In genomic region chr3:107972070-107972469, GRCm38 (mm10) we compare ENCODE assay signal across 26 mouse cellular contexts. TPM values are rescaled to one million over a fixed set of nuclear protein-coding genes. Genes with fewer than 3 reads are reported as not detected.
DNase-seq lines count a peak whose midpoint lies in the region; ATAC-seq and TF ChIP-seq lines count a peak whose summit lies in the region.
"Had no signal": no experiment of that assay in that cellular context is flagged by ENCODE, and none has a peak within 500 bp of the region (broad histone marks: within the 10 kb centered on the region; RNA-seq: fewer than 3 reads in every experiment).

No protein-coding gene starts in this region.

- H3K36me3 ChIP-seq in heart, embryonic 12.5 days = no peaks in the 10 kb centered on the region
- no peaks in the 10 kb centered on the region for H3K36me3 ChIP-seq in liver, adult 2 months (ENCODE audit: control insufficient read depth, insufficient read depth, low read length)
- no peaks in the 10 kb centered on the region for H3K36me3 ChIP-seq in intestine, embryonic 16.5 days (ENCODE audit: control insufficient read depth, insufficient read depth, low read length)
- H3K36me3 ChIP-seq: embryonic facial prominence, embryonic 10.5 days; embryonic facial prominence, embryonic 12.5 days; forebrain, embryonic 15.5 days; G1E had no signal

- no peak overlapping the region for H3K4me3 ChIP-seq in heart, embryonic 12.5 days
- H3K4me3 ChIP-seq in liver, adult 2 months (ENCODE audit: insufficient read depth, low read depth, low read length) = no peak overlapping the region
- H3K4me3 ChIP-seq in intestine, embryonic 16.5 days (ENCODE audit: low read length) = no peak overlapping the region
- H3K4me3 ChIP-seq: embryonic facial prominence, embryonic 10.5 days; embryonic facial prominence, embryonic 12.5 days; forebrain, embryonic 13.5 days; forebrain, embryonic 15.5 days had no signal

- TF ChIP-seq CTCF in liver, adult 2 months (IDR thresholded peaks at IDR 0.05; ENCODE audit: low read depth, low read length) = no peak

- WGBS in heart, embryonic 12.5 days = 93% methylated on average over 3 of the region's 3 CpGs
- 29% methylated on average over 3 of the region's 3 CpGs for WGBS in liver, adult 2 months
- 48% methylated on average over 3 of the region's 3 CpGs for WGBS in intestine, embryonic 16.5 days

- no peaks in the 10 kb centered on the region for H3K79me2 ChIP-seq in liver, adult 2 months (ENCODE audit: control insufficient read depth, insufficient read depth, low read length)

- TF ChIP-seq POLR2A in liver, adult 2 months (IDR thresholded peaks at IDR 0.05; ENCODE audit: extremely low read depth, insufficient read depth, low read length) = no peak

- H3K9ac ChIP-seq in heart, embryonic 12.5 days = no peak overlapping the region
- H3K9ac ChIP-seq in liver, adult 2 months (ENCODE audit: low read depth, low read length) = no peak overlapping the region
- no peak overlapping the region for H3K9ac ChIP-seq in intestine, embryonic 16.5 days (ENCODE audit: low read depth, low read length)
- H3K9ac ChIP-seq: embryonic facial prominence, embryonic 12.5 days; forebrain, embryonic 13.5 days; forebrain, embryonic 15.5 days had no signal

- peak; percentile 72 for DNase-seq in heart, adult 11 months
- DNase-seq in liver, adult 2 months (ENCODE audit: extremely low read depth, low read depth, low spot score) = peak; percentile 94
- DNase-seq in liver = no peak
- DNase-seq in spleen, postnatal 36 days (ENCODE audit: low spot score in 2 of 2) = no peak
- DNase-seq: adrenal gland, adult 8-10 months; adrenal gland, postnatal 14 days; adrenal gland, postnatal 36 days; B cell, adult 2 months; cerebellum, adult 11-12 months; cerebellum, adult 2 months; cerebellum, adult 9-10 months; cerebellum, postnatal 10 days; cerebellum, postnatal 25 days had no signal

- H3K27ac ChIP-seq in heart, embryonic 12.5 days (ENCODE audit: poor library complexity, severe bottlenecking) = no peak overlapping the region
- no peak overlapping the region for H3K27ac ChIP-seq in liver, adult 2 months (replicated peaks; ENCODE audit: insufficient read depth, low read depth, low read length)
- H3K27ac ChIP-seq in intestine, embryonic 16.5 days (ENCODE audit: low read length) = no peak overlapping the region
- H3K27ac ChIP-seq: embryonic facial prominence, embryonic 10.5 days; embryonic facial prominence, embryonic 12.5 days; forebrain, embryonic 13.5 days; forebrain, embryonic 15.5 days had no signal

- 0 out of 2 replicates have a peak, but pooled peaks cover 6% of the 10 kb centered on the region for H3K27me3 ChIP-seq in heart, embryonic 12.5 days (replicated peaks)
- no peaks in the 10 kb centered on the region for H3K27me3 ChIP-seq in liver, adult 2 months (ENCODE audit: control insufficient read depth, insufficient read depth, low read length)
- H3K27me3 ChIP-seq in intestine, embryonic 16.5 days (replicated peaks; ENCODE audit: control insufficient read depth, insufficient read depth, low read length) = no peaks in the 10 kb centered on the region
- H3K27me3 ChIP-seq: embryonic facial prominence, embryonic 12.5 days; forebrain, embryonic 13.5 days; forebrain, embryonic 15.5 days; Patski had no signal

- no peaks in the 10 kb centered on the region for H3K9me3 ChIP-seq in heart, embryonic 12.5 days (replicated peaks)
- no peaks in the 10 kb centered on the region for H3K9me3 ChIP-seq in intestine, embryonic 16.5 days (ENCODE audit: control insufficient read depth, low read length)
- H3K9me3 ChIP-seq: embryonic facial prominence, embryonic 10.5 days; embryonic facial prominence, embryonic 12.5 days; forebrain, embryonic 13.5 days; forebrain, embryonic 15.5 days; G1E had no signal

- no peaks in the 10 kb centered on the region for H3K4me1 ChIP-seq in heart, embryonic 12.5 days (replicated peaks)
- peaks cover 21% of the 10 kb centered on the region for H3K4me1 ChIP-seq in liver, adult 2 months (ENCODE audit: control insufficient read depth, insufficient read depth, low read length)
- peaks cover 7% of the 10 kb centered on the region for H3K4me1 ChIP-seq in intestine, embryonic 16.5 days (ENCODE audit: control insufficient read depth, insufficient read depth, low read length)
- H3K4me1 ChIP-seq: embryonic facial prominence, embryonic 10.5 days; embryonic facial prominence, embryonic 12.5 days; forebrain, embryonic 13.5 days; forebrain, embryonic 15.5 days had no signal

- ATAC-seq in heart, embryonic 12.5 days (ENCODE audit: insufficient number of reproducible peaks, low FRiP score) = no peak
- 0 out of 2 replicates have a peak, but pooled peaks have one; percentile 32 for ATAC-seq in intestine, embryonic 16.5 days
- ATAC-seq: activated CD4-positive, CD25-positive, alpha-beta regulatory T cell, adult 4 months; CD4-positive, CD25-positive, alpha-beta regulatory T cell, adult 4 months; forebrain, embryonic 13.5 days; forebrain, embryonic 15.5 days; Patski had no signal

- no peak overlapping the region for H3K4me2 ChIP-seq in heart, embryonic 12.5 days
- H3K4me2 ChIP-seq in intestine, embryonic 16.5 days (ENCODE audit: low read depth, low read length) = no peak overlapping the region
- H3K4me2 ChIP-seq: embryonic facial prominence, embryonic 12.5 days; forebrain, embryonic 13.5 days; forebrain, embryonic 15.5 days had no signal

RNA-seq across cellular contexts. Expression of gene Gstm3, which starts 3.0 kb away (rescaled TPM):
- not detected in 2 replicates for polyA plus RNA-seq in heart, embryonic 12.5 days (2016; fragmentation: Nextera tagmentation; extraction: Ambion mirVana)
- total RNA-seq in liver, adult 2 months (2014; rRNA removed) = 34.1 and 107 TPM in 2 replicates
- polyA plus RNA-seq in liver, adult 2 months (2012; rRNA removed) = 145 and 164 TPM in 2 replicates
- polyA plus RNA-seq in intestine, embryonic 16.5 days (2015; fragmentation: Nextera tagmentation; extraction: Ambion mirVana) = 160 and 183 TPM in 2 replicates
- total RNA-seq: adrenal gland, postnatal 36 days; CH12.LX; G1E had no signal
- polyA plus RNA-seq: activated CD4-positive, CD25-positive, alpha-beta regulatory T cell, adult 4 months; CD4-positive, CD25-positive, alpha-beta regulatory T cell, adult 4 months; cerebellum, adult 2 months; cortical plate, adult 2 months; embryonic facial prominence, embryonic 10.5 days; embryonic facial prominence, embryonic 12.5 days; forebrain, embryonic 11.5 days; forebrain, embryonic 15.5 days; G1E; Patski had no signal

RNA-seq across cellular contexts. Expression of gene Gstm2, which starts 14.2 kb away (rescaled TPM):
- 39.4 and 39.9 TPM in 2 replicates for polyA plus RNA-seq in heart, embryonic 12.5 days (2016; fragmentation: Nextera tagmentation; extraction: Ambion mirVana)
- total RNA-seq in liver, adult 2 months (2014; rRNA removed) = 79.1 and 88.5 TPM in 2 replicates
- 222 and 270 TPM in 2 replicates for polyA plus RNA-seq in liver, adult 2 months (2012; rRNA removed)
- polyA plus RNA-seq in intestine, embryonic 16.5 days (2015; fragmentation: Nextera tagmentation; extraction: Ambion mirVana) = 207 and 212 TPM in 2 replicates
- total RNA-seq: G1E had no signal
- polyA plus RNA-seq: activated CD4-positive, CD25-positive, alpha-beta regulatory T cell, adult 4 months; CD4-positive, CD25-positive, alpha-beta regulatory T cell, adult 4 months; G1E had no signal

RNA-seq across cellular contexts. Expression of gene Gstm6, which starts 28.5 kb away (rescaled TPM):
- polyA plus RNA-seq in heart, embryonic 12.5 days (2016; fragmentation: Nextera tagmentation; extraction: Ambion mirVana) = 9.8 TPM in 2 replicates
- 96.1 and 97.1 TPM in 2 replicates for total RNA-seq in liver, adult 2 months (2014; rRNA removed)
- polyA plus RNA-seq in liver, adult 2 months (2012; rRNA removed) = 138 and 146 TPM in 2 replicates
- polyA plus RNA-seq in intestine, embryonic 16.5 days (2015; fragmentation: Nextera tagmentation; extraction: Ambion mirVana) = 17.9 and 22.0 TPM in 2 replicates
- polyA plus RNA-seq: activated CD4-positive, CD25-positive, alpha-beta regulatory T cell, adult 4 months; CD4-positive, CD25-positive, alpha-beta regulatory T cell, adult 4 months; G1E had no signal

RNA-seq across cellular contexts. Expression of gene Gstm7, which starts 40.5 kb away (rescaled TPM):
- polyA plus RNA-seq in heart, embryonic 12.5 days (2016; fragmentation: Nextera tagmentation; extraction: Ambion mirVana) = 15.1 and 16.5 TPM in 2 replicates
- 69.8 and 99.1 TPM in 2 replicates for total RNA-seq in liver, adult 2 months (2014; rRNA removed)
- 108 and 130 TPM in 2 replicates for polyA plus RNA-seq in liver, adult 2 months (2012; rRNA removed)
- polyA plus RNA-seq in intestine, embryonic 16.5 days (2015; fragmentation: Nextera tagmentation; extraction: Ambion mirVana) = 32.2 and 32.7 TPM in 2 replicates
- total RNA-seq: CH12.LX, G1E had no signal
- polyA plus RNA-seq: G1E had no signal

RNA-seq across cellular contexts. Expression of gene Gstm1, which starts 45.7 kb away (rescaled TPM):
- 28.2 and 35.6 TPM in 2 replicates for polyA plus RNA-seq in heart, embryonic 12.5 days (2016; fragmentation: Nextera tagmentation; extraction: Ambion mirVana)
- total RNA-seq in liver, adult 2 months (2014; rRNA removed) = 474 and 907 TPM in 2 replicates
- polyA plus RNA-seq in liver, adult 2 months (2012; rRNA removed) = 5,254 and 6,847 TPM in 2 replicates
- polyA plus RNA-seq in intestine, embryonic 16.5 days (2015; fragmentation: Nextera tagmentation; extraction: Ambion mirVana) = 327 and 376 TPM in 2 replicates
- total RNA-seq: G1E had no signal

Comparison
In these comparisons a context has a peak if more than half of its experiments do, and no peak if none do; other contexts are left out.
1. DNase-seq: peak in heart, adult 11 months (single experiment) and liver, adult 2 months (single experiment); none in liver (single experiment) and spleen, postnatal 36 days (0 of 2).
2. RNA of gene Gstm3, which starts 3.0 kb away (polyA plus RNA-seq): 160 to 183 TPM in intestine, embryonic 16.5 days and 145 to 164 TPM in liver, adult 2 months; not detected in heart, embryonic 12.5 days; every median in the first group is over 100 times any median in the second.